Mouse (Mus musculus) telencephalon, adult 2 months (tissue): Measurements from ENCODE around the gene Arap1.

Experiments used
- DNase-seq: peaks from one replicate; pipeline ENCODE4 v3.0.0-alpha.2; 2011; ENCODE audit warnings: low read depth, low spot score

The Arap1 gene

DNA sequence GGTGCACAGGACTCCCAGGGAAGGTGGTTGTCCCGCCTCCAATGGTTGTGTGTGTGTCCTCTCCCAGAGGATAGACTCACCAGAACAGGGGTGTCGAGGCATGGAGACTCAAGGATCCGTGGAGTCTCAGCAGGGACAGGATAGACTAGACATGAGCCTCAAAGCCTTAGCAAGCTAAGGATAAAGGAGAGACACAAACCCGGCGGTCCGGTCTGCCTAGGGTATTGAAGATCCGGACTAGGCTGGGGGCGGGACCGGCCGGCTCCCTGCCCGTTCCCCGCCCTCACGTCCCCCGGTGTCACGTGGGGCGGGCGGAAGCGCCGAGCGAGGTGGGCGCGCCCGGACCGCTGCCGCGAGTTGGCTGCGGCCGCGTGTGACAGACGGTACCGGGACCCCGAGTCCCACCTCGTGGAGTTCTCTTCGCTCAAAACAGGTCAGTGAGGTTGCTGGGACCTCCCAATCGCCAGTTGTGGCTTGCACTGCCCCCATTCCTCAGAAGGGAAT, at the start of gene Arap1:
Gene Arap1, plus strand, starts transcription at position 301 of the 504 bp plus-strand sequence.
- no peak for DNase-seq

DNA sequence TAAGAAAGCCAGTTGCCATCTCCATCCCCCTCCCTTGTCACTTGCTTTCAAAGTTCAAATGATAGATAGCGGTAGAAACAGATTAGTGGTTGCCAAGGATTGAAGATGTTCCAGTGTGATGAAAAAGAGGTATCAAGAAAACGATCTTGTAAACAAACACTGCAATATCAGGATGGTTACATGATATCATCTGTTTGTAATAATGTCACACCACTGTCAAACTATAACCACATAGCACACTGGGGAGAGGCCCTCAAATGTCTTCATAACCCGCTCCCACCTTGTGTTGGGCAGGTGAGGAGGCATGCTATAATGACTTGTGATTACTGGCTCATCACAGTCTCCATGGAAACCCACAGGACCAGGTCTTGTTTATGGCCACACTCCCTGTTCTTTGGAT, 49.5 kb upstream of the Arap1 start:
- DNase-seq: no peak

DNA sequence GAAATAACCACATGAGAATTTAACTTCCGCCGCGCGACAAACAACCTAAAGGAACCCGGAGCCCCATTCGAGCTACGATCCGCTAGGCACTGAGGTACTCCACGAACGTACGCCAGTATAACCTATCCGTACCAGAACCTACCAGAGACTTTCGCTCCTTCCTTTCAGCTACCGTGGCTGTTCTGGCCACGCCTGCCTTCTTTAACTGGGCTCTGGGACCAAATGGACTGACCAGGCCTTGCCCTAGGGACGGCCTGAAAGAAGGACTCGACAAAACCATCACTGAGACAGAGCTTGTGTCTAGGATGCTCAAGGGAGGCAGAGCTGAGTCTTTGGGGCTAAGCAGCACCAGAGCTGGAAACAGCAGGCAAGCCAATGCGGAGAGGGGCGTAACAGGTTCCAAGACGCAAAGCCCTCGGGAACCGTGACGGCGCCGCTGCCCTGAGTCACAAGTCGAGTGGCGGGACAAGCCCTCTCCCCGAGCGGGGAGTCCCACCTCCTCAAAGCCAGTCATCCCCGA, 46.4 kb upstream of the Arap1 start:
- DNase-seq: no peak

DNA sequence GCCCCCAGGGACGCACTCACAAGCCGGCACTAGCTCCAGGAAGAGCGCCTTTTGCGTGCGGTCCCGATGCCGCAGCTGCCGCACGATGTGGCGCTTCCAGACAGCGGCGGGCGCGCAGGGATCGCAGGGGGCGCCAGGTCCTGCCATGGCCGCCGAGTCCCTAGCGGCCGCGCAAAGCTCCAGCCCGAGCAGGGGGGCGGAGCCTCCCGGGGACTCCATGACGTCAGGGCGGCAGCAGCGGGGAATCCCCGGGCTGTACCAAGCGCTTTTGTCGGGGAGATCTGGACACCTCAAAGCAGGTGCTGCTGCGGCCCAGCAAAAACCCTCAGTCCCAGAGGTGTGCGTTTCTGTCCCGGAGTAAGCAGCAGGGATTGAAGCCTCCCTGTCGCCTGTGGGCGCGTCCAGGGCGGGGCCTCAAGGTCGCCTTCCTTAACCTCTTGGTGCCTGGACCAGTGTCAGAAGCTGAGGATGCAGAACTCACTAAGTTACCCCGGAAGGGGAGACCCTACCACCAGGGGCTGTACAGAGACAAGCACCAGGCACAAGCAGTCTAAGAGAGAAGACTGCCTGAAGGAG, 45.9 kb upstream of the Arap1 start, which contains the start of gene Atg16l2:
Gene Atg16l2, minus strand, starts transcription at position 371 of the 576 bp plus-strand sequence.
- DNase-seq: peak; percentile 94

DNA sequence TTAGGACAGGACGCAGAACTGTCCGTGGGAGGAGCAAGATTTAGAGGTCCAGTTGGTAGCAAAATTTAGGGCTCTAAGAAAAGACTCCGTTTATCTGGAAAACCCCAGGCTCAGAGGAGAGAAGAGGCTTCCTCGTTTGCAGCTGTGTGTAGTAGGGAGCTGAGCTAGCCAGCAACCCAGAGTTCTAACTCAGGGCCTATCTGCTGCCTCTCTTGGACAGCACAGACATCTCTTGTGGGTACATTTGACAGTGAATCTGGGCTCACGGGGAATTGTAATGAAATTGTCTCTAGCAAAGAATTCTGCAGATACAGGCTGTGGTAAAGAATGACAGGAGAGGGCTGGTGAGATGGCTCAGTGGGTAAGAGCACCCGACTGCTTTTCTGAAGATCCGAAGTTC, 45.2 kb upstream of the Arap1 start:
- DNase-seq: no peak

DNA sequence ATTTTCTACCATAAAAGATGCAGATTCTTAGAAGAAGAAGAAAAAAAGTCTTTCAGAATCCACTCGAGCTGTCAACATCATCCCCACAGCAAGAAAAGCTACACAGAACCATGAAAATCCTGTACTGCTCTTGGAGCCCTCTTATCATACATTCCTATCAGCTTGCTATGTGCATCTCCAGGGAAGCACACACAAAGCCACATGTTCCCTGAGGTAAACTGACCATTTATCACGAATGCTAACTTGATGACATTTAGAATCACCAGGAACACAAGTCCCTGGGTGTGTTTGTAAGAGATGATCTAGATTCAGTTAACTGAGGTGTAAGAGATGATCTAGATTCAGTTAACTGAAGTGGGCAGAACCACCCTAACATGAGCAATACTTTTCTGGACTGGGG, 41.0 kb upstream of the Arap1 start:
- DNase-seq: no peak

DNA sequence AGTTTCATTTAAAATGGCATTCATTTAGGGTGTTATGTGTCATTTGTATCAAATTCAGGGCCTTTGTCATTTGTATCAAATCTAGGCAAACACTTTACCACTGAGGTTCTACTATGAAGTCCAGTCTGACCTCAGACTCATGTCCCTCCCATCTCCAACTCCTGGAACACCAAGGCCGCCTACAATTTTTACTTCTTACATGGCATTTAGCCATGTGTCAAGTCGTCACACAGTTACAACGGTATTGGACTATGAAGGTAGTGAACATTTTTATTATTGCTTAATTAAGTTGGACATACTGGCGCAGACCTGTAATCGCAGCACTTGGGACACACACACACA, 37.9 kb upstream of the Arap1 start:
- DNase-seq: no peak

DNA sequence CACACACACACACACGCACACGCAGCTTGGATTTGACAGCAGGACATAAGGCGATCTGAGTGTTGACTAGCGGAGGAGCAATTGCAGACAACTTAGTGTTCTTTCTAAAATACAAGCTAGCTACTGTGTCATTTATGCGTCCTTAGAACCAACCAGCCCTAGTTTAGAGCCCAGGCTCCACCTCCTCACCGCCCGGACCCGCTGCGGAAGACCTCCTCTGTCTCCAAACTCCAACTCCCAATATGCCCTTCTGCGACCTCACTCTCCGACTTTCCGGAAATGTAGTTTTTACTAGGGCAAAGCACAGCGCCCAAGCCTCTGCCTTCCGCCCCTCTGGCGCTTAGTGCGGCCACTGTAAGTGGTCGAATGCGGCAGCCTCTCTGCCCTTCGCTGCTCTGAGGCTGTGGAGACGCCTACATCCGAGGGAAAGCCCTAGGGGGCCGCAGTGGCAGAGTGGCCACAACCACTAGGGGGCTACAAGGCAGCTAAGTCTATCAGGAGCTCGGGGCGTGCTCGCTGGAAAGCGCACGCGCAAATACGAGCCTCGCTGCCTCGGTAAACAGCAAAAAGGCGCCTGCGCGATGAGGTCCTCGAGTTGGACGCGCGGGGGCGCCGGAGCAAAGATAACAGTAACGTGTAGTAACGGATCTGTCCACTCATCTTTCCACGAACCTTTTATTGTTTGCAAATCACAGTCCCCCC, 37.4 kb upstream of the Arap1 start:
- peak; percentile 98 for DNase-seq

DNA sequence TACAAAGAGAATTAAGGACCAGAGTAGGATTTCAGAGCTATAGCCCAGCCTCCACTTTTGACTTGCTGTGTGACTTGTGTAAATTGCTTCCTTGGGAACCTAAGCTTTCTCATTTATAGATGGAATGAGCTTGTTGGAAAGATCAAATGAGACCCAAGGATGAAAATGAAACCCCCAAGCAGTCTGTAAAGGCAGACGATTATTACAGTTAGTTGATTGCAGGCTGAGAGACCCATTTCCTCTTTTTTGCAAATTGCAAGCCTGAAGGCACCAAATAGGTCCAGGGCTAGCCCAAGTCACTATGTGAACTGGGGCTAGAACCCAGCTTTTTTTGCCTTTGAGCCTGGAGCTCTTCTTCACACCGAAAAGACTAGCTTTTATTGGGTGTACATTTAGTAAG, 36.8 kb upstream of the Arap1 start:
- no peak for DNase-seq

DNA sequence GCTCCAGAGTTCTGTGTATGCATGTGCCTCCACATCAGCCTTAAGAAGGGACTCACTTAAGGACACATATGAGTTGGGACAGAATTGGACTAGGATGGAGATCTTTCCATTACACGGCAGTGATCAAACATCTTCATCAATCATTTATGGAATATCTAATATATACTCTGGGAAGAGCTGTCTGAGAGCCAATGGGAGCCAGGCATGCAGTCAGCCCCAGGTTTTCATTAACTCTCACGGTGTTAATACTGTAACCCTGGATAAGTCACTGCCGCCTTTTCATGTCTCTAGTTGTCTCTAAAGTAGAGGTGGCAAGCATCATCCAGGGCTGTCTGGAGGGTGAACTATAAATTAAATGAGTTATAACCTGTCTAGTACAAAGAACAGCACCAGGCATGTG, 34.8 kb upstream of the Arap1 start:
- DNase-seq: no peak

DNA sequence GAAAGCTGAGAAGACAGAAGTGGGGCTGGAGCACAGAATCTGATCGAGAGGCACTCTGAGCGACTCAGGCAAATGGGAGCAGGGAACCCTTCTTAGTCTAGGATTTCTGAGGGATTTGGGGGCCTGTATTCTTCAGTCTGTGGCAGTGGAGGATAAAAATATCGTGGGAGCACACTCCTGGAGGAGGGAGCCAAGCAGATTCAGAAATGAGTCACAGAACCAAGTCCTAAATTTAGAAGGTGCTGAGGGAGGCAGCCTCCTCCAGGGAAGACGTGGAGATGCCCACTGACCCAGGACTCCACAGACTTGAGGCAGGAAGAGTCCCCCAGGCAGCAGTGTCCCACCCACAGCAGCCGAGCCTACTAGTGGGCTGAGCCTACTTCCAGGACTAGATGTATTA, 33.5 kb upstream of the Arap1 start:
- peak; percentile 91 for DNase-seq

DNA sequence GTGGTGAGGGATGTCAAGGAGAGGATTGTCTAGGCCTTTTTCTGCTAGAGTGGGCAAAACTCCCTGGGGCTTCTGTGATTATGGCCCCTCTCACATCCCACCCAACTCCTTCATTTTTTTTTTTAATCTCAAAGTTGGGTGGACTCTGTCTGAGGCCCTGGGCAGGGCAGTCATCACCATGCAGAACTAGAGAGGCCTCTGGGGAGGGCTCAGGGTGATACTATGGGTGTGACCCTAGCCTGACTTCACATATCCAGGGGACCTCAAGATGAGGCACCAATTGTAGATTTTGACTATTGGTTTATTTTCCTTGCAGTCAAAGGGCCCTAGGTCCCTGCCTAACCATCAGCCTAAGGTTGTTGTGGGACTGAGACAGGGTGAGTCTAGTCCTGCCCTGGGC, 32.2 kb upstream of the Arap1 start:
- DNase-seq: no peak

DNA sequence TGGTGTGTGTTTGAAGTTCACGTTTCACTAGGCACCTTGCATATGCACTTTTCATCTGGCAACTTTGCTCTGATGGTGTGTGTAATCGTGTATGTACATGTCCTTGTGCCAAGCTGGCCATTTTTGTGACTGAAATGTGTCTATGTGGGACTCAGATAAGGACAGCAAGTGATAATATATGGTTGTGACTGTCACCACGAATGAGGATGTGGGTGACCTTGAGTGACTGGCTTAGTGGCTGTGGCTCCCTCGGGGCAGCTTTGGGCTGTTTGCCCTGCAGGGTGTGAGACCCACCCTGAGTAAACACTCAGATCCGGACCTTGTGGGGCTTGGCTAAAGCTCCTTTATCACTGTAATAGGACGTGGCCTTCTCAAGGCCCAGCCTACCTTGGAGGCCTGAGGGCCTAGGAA, 31.3 kb upstream of the Arap1 start:
- DNase-seq: no peak

DNA sequence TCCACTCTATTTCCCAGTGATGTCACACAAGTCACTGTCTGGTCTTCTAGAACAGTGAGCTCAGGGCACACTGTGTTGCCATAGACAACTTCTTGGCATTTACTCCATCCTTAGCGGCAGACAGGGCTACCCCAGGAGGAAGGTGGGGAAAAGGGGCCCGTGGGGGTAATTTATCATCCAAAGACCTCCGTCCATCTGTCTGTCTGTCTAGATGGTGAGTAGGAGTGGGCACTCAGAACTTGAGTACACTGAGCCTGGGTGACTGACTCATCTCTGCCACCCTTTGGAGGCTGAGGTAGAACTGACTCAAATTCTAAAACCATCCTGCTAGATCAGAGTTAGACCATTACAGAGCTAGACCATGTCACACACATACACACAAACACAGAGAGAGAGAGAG, 30.9 kb upstream of the Arap1 start, which contains the start of gene Stard10:
Gene Stard10, plus strand, starts transcription at position 73 of the 400 bp plus-strand sequence.
- no peak for DNase-seq

DNA sequence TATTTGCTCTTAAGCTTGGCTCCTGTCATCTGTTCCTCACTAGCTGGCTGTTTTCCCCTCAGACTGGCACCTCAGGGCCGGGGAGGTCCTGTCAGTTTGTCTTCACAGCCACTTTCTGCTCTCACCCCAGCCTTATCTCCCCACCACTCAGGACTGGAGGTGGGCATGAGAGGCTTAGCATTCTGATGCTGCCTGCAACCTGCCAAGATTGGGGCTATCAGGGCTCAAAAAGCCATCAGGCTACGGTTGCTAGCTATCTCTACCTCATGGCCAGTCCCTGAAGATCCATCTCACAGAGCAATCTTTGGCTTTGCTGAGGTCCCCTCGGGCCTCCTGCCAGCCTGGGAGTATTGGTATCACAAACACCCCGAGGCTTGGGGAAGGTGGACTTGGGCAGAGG, 29.0 kb upstream of the Arap1 start:
- DNase-seq: no peak

DNA sequence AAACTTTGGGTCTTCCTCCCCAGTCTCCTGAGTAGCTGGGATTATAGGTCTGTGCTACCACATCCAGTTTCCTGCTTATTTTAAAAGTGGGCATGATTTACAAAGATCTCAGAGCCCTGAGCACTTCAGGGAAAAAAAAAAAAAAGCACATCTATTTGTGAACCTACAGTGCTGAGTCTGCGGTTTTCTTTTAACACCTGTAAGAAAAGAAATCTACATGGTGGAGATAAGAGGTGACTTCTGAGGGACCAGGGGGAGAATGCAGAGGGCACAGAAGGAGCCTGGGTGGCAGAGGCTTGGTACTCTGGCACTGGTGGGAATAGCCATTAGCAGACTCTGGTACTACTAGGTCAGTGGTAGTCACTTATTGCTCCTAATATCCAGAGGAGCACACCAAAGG, 28.1 kb upstream of the Arap1 start:
- DNase-seq: no peak

DNA sequence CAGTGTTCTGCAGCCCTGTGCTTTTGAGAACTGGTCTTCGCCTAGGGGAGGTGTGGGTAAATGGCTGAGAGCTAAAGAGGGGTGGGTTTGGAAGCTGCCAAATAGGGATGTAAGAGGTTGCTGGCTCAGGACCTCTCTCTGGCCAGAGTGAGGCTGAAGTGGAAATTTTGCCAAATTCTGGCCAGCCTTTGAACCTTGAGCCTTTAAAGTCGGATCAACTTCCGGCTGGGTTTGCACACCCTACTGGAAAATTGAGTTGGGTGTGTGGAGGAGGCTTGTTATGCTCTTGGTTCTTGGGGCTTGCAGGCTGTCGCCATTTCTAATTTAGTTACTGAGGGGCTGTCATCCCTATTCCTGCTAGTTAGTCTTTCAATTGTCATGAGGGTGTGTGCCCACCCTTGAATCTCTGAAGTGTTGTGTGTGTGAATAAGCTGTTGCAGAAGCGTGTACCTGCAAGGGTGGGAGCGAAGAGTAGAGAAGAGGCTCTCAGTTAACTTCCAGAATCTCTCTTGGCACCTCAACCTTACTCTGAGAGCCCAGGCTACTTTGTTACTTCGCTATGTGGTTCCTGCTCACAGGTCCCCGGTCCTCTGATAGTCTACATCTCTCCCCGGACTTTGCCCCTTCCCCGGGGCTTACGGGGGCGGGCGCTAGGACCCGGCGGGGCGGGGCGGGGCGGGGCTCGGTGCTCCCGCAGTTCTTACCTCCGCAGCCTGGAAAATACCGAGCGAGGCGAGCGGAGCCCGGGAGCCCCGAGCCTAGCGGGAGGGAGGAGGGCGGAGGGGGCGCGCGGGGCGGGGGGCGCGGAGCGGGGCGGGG, 27.3 kb upstream of the Arap1 start:
- no peak for DNase-seq

DNA sequence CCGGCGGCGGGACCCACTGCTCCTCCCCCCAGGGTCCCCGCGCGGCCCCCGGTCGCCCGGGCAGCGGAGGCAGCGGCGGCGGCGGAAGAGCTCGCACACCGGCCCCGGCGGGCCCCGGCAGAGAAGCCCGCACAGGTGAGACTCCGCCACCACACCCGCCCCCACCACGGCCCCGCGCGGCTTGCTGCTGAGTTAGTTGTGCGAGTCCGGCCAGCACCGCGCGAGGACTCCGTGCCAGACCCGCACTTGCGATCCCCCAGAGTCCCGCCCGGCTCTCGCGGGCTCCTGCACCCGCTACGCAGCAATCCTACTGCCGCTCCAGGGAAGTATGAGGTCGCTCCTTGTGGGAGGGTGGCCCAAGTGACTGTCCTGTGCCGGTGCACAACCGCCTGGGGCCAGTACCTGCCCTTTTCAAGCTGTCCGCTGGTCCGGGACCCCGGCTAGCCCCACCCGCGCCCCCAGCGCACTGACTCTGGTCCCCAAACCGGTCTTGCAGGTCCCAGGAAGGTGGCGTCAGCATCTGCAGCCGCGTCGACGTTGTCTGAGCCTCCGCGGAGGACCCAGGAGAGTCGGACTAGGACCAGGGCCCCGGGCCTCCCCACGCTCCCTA, 26.5 kb upstream of the Arap1 start:
- no peak for DNase-seq

DNA sequence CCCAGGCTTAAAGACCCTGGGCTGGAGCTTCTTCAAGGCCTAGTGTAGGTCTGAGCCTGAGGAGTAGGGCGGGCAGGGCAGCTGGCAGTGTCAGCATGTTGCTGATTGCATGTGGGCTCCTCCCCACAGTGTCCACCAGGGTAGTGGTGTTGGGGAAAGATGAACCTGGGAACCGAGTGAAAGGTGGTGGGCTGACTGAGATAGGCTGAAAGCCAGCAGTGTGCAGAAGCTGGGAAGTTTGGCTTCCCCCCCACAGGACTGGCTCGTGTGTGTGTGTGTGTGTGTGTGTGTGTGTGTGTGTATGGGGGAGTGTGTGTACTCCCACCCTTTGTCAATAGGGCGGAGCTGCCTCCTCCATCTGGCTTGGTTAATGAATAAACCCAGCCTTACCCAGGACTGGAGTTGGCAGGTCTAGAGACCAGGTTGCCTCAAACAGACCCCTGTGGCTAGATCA, 24.7 kb upstream of the Arap1 start:
- no peak for DNase-seq

DNA sequence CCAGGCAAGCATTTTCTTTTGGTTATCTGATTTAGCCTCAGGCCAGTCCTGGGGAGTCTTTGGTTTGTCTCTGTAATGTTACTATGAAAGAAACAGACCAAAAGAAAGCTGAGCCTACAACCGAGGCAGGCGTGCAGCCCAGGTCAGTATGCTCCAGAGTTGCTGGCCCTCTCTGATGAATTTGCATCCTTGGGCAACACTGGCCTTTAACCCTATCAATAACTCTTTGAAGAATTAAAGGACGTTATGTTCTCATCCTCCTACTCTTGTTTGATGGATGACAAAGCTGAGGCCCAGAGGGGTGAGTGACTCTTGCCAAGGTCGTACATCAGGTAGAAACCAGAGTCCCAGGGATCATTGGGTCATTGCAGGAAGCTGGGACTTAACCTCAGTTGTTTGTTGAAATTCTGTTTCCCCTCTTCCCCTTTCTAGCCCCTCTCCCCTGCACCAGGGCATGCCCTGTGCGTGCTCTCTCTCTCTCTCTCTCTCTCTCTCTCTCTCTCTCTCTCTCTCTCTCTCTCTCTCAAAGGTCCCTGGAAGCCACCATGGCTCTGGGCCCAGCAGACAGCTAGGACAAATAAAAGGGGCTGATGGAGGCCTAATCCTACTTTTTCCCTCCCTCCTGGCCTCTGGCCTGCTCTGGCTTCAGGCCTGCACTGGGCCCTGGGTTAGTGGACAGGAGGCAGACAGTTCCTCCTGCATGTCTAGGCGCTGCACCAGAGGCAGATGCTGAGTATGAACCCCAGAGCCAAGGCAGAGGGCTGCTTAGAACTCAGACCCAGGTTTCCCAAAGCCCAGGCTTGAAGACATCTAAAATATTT, 23.5 kb upstream of the Arap1 start:
- DNase-seq: no peak

DNA sequence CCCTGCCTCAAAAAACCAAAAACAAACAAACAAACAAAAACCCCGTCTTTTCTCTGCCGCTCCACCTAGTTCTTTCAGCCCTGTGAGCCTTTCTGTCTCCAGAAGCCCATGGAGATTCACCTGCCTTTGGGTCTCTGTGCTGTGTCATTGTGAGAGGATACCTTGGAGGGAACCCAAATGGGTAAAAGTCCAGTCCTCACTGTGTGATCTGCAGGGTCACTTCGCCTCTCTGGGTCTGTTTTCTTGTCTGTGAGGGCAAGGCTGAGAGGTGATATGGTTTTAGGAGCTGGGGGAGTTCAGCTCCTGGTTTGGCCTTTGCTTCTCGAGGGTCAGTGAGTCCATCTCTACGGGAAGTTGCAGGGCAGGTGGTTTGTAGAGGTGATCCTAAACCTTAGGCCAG, 21.9 kb upstream of the Arap1 start:
- no peak for DNase-seq
